ENCODE assay signal across 9 mouse cellular contexts in the genomic region with DNA sequence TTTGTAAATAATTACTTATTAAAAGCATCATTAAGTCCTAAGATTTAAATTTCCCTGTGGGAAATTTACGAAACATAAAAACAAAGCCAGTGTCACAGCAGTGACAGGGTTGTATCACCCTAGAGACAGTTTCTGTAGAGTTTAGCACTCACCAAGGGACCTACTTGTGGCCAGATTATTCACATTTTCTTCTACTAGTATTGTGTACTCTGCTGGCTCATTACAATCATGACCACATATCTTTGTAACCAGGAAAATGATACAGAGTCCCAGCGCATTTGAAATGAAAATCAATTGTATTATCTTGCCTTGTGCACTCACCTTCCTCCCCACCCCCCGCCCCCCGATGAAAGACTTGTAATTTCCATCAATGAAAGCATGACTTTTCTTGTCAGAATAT.
"Had no signal": no experiment of that assay in that cellular context is flagged by ENCODE, and none has a peak within 500 bp of the region (broad histone marks: within the 10 kb centered on the region; RNA-seq: fewer than 3 reads in every experiment).

No protein-coding gene starts in this region.

- H3K4me1 ChIP-seq: limb, embryonic 12.5 days; neural tube, embryonic 12.5 days had no signal

- H3K9me3 ChIP-seq: limb, embryonic 12.5 days; neural tube, embryonic 12.5 days had no signal

- H3K9ac ChIP-seq: limb, embryonic 12.5 days; liver, embryonic 14.5 days; neural tube, embryonic 12.5 days had no signal

- H3K4me3 ChIP-seq: limb, embryonic 12.5 days; neural tube, embryonic 12.5 days had no signal

- H3K36me3 ChIP-seq: limb, embryonic 12.5 days; neural tube, embryonic 12.5 days had no signal

- H3K27me3 ChIP-seq: limb, embryonic 12.5 days; neural tube, embryonic 12.5 days had no signal

- H3K4me2 ChIP-seq: limb, embryonic 12.5 days; neural tube, embryonic 12.5 days had no signal

- H3K27ac ChIP-seq: kidney, postnatal 0 days; limb, embryonic 12.5 days; liver, embryonic 14.5 days; neural tube, embryonic 12.5 days; stomach, postnatal 0 days had no signal

- DNase-seq: kidney, adult 8-10 months; kidney, postnatal 36 days; liver; lung, adult 18-20 months had no signal
